Comparison of ENCODE assay signal across 22 mouse cellular contexts in genomic region chr9:87168051-87168450, GRCm38 (mm10). TPM values are rescaled to one million over a fixed set of nuclear protein-coding genes. Genes with fewer than 3 reads are reported as not detected.
"Had no signal": no experiment of that assay in that cellular context is flagged by ENCODE, and none has a peak within 500 bp of the region (broad histone marks: within the 10 kb centered on the region; RNA-seq: fewer than 3 reads in every experiment).

No protein-coding gene starts in this region.

- H3K9me3 ChIP-seq: liver, embryonic 15.5 days; lung, embryonic 15.5 days; midbrain, embryonic 10.5 days; midbrain, embryonic 12.5 days; neural tube, embryonic 13.5 days; neural tube, embryonic 15.5 days had no signal

- H3K27me3 ChIP-seq: liver, embryonic 15.5 days; lung, embryonic 15.5 days; neural tube, embryonic 13.5 days; neural tube, embryonic 15.5 days had no signal

- H3K36me3 ChIP-seq: liver, embryonic 15.5 days; lung, embryonic 15.5 days; midbrain, embryonic 10.5 days; midbrain, embryonic 12.5 days; neural tube, embryonic 13.5 days; neural tube, embryonic 15.5 days had no signal

- H3K27ac ChIP-seq: liver, embryonic 15.5 days; lung, embryonic 15.5 days; midbrain, embryonic 10.5 days; midbrain, embryonic 12.5 days; neural tube, embryonic 13.5 days; neural tube, embryonic 15.5 days had no signal

- H3K4me1 ChIP-seq: liver, embryonic 15.5 days; lung, embryonic 15.5 days; neural tube, embryonic 13.5 days had no signal

- ATAC-seq: liver, postnatal 0 days; lung, postnatal 0 days had no signal

- H3K4me3 ChIP-seq: liver, embryonic 15.5 days; lung, embryonic 15.5 days; midbrain, embryonic 10.5 days; midbrain, embryonic 12.5 days; myocyte; neural tube, embryonic 13.5 days; neural tube, embryonic 15.5 days had no signal

- DNase-seq: liver, postnatal 0 days; lung, adult 2 months; lung, postnatal 4 days; retina, postnatal 1 day; right cerebral cortex, postnatal 25 days; right cerebral cortex, postnatal 4 days; spleen, adult 18-20 months; thymus, adult 18-20 months; thymus, postnatal 14 days; thymus, postnatal 36 days had no signal

- H3K4me2 ChIP-seq: liver, embryonic 15.5 days; lung, embryonic 15.5 days; midbrain, embryonic 12.5 days; neural tube, embryonic 13.5 days; neural tube, embryonic 15.5 days had no signal

- H3K9ac ChIP-seq: liver, embryonic 15.5 days; liver, postnatal 0 days; lung, embryonic 15.5 days; midbrain, embryonic 12.5 days; neural tube, embryonic 13.5 days; neural tube, embryonic 15.5 days had no signal

RNA-seq across cellular contexts. Expression of gene Mrap2, which starts 23.9 kb away (rescaled TPM):
- total RNA-seq: megakaryocyte, adult 5-6 weeks; megakaryocyte-erythroid progenitor cell, adult 5-6 weeks had no signal
- polyA plus RNA-seq: liver, embryonic 15.5 days; liver, postnatal 0 days; lung, postnatal 0 days; midbrain, embryonic 10.5 days; neural tube, embryonic 11.5 days; stomach, embryonic 14.5 days had no signal
